Mouse (Mus musculus): Measurements from ENCODE around the gene Gm20388. TPM values are rescaled to one million over a fixed set of nuclear protein-coding genes. Genes with fewer than 3 reads are reported as not detected.

The Gm20388 gene
- polyA plus RNA-seq, 1 experiment from 2014 or later = 5.5 TPM

DNA sequence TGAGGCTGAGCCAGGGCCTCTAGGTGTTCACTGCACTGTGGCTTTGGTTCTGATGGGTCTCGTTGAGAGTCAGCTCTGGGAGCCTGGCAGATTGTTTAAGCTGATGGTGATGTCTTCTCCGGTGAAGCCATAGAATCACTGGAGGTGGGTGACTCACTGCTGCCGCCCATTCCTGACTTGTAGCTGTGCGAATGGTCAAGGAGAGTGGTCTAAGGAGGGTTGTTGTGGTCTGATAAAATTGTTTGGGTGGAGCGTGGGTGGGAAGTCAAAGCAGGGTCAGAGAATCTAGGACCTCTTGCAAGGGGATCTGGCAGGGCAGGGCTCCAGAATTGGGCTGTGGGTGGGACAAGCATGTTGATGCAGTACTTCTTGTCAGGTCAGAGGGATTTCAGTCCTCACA, 2100.0 kb downstream of the Gm20388 start:
- Histone ChIP-seq H3K27ac (no peak overlapping the region), H3K4me1 (no peaks in the 10 kb centered on the region), H3K9ac (no peak overlapping the region), H3K27me3 (no peaks in the 10 kb centered on the region), H3K36me3 (peaks cover 30% of the 10 kb centered on the region), H3K4me2 (no peak overlapping the region), H3K4me3 (no peak overlapping the region), H3K9me3 (no peaks in the 10 kb centered on the region)
- WGBS = 79% methylated on average over 5 of the region's 5 CpGs
- ATAC-seq (ENCODE audit: borderline replicate concordance, extremely low read depth, low FRiP score, low TSS enrichment) = no peak

DNA sequence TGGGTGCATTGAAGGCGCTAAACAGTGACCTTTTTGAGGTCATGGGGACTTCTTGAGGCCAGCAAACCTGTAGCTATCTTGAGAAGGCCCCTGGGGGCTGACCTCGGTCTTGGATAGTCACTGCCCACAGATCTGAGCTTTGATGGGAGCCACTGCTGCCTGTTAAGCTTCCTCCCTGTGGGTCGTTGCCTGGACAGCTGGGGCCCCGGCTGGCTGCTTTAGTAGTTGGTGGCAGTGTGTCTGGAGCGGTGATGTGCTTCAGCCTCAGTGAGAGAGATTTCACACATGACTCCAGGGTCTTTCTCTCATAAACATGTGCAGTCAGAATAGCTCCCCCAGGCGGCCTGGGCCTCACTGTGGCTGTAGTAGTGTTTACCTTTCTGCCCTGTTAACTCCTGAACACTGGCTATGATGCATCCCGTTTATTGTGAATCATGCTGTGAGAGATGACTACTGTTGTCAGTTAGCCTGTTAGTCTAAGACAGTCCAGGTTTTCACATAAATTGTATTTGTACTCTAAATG, 2100.5 kb downstream of the Gm20388 start:
- H3K4me1 ChIP-seq = no peaks in the 10 kb centered on the region
- no peak for ATAC-seq (ENCODE audit: borderline replicate concordance, extremely low read depth, low FRiP score, low TSS enrichment)
- no peaks in the 10 kb centered on the region for H3K27me3 ChIP-seq
- no peak overlapping the region for H3K9ac ChIP-seq
- 59% methylated on average over 7 of the region's 7 CpGs for WGBS
- no peak overlapping the region for H3K4me2 ChIP-seq
- H3K27ac ChIP-seq = no peak overlapping the region
- no peak overlapping the region for H3K4me3 ChIP-seq
- H3K36me3 ChIP-seq = peaks cover 30% of the 10 kb centered on the region
- H3K9me3 ChIP-seq = no peaks in the 10 kb centered on the region

DNA sequence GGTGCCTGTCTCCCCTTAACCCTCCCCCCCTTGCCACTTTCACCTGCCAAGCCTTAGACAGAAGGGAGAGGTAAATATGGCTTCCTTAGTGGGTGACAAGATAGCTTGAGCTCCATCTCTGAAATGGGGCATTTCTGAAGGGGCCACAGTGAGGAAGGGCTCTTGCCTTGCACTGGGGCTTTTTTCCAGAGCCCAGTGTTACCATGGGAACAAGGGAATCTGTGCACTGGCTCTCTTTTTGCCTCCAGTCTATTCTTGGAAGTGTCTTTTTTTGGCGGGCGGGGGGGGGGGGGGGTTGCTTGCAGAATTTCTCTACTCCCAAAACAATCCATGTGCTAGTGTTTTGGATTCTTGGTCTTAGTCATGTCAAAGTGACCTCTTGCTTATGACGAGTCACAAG, 2104.0 kb downstream of the Gm20388 start:
- peaks cover 19% of the 10 kb centered on the region for H3K4me1 ChIP-seq
- H3K9ac ChIP-seq = no peak overlapping the region
- no peak for ATAC-seq (ENCODE audit: borderline replicate concordance, extremely low read depth, low FRiP score, low TSS enrichment)
- WGBS = 63% methylated on average over 3 of the region's 3 CpGs
- H3K4me2 ChIP-seq = no peak overlapping the region
- no peaks in the 10 kb centered on the region for H3K9me3 ChIP-seq
- H3K27ac ChIP-seq = no peak overlapping the region
- H3K4me3 ChIP-seq = no peak overlapping the region
- no peaks in the 10 kb centered on the region for H3K27me3 ChIP-seq
- peaks cover 11% of the 10 kb centered on the region; the same call in 1 of the 2 replicates for H3K36me3 ChIP-seq

DNA sequence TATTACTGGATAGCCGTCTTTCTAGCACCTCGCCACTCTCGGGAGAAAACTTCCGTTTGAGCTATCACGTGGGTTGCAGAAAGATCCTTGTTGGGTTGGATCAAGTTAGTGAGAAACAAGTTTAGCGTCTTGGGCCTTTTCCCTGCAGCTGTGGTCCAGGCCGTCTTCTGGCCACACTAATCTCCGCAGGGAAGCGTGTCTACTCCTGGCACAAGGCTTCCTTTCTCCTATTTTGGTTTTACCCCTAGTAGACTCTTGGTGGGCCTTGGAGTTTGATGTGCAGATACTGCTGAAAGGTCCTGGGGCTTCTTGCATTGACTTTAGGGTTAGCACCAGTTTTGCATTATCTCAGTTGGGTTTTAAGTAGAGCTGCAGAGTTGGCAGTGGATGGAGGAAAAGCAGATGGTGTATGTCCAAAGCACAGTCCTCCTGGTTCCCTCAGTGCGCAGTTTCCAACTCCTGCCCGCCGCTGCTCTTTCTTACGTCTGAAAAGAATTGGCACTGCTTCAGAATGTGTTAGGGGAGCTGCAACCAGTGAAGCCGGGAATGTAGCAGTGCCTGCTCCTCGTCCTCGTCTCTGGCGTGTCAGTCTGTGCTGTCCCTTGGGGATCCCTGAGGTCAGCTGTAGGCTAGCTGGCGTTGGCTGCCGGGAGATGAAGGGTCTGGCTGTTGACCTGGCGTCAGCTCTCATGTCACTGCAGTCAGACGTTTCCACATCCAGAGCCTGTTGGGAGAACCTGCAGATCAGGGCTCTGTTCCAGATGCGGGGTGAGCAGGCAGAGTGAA, 2107.6 kb downstream of the Gm20388 start:
- 0 out of 2 replicates have a peak, but pooled peaks cover 16% of the 10 kb centered on the region for H3K36me3 ChIP-seq
- no peaks in the 10 kb centered on the region for H3K27me3 ChIP-seq
- ATAC-seq (ENCODE audit: borderline replicate concordance, extremely low read depth, low FRiP score, low TSS enrichment) = peak; percentile 81
- H3K9me3 ChIP-seq = no peaks in the 10 kb centered on the region
- H3K4me1 ChIP-seq = peaks cover 39% of the 10 kb centered on the region
- no peak overlapping the region; the same call in 1 of the 2 replicates for H3K4me2 ChIP-seq
- no peak overlapping the region for H3K9ac ChIP-seq
- no peak overlapping the region for H3K4me3 ChIP-seq
- peak overlapping the region; percentile 59 for H3K27ac ChIP-seq
- 48% methylated on average over 22 of the region's 22 CpGs for WGBS

DNA sequence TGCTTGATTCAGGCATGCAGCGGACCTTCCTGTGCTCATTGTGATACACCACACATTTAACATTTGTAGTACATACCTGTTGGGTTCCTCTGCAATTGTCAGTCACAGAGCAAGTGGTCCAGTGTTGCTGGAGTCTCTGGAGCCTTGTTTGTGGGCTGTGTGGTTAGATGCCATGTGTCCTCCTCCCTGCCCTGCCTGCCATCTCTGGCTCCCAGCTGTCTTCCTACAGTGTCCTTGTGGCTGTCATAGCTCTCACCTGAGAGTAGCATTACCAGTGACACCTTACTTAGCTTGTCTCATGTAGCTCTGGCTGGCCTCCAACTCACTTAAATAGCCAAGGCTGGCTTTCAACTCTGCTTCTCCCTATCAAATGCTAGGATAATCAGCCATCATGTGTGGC, 2108.5 kb downstream of the Gm20388 start:
- Histone ChIP-seq H3K27ac (no peak overlapping the region), H3K4me3 (no peak overlapping the region)

DNA sequence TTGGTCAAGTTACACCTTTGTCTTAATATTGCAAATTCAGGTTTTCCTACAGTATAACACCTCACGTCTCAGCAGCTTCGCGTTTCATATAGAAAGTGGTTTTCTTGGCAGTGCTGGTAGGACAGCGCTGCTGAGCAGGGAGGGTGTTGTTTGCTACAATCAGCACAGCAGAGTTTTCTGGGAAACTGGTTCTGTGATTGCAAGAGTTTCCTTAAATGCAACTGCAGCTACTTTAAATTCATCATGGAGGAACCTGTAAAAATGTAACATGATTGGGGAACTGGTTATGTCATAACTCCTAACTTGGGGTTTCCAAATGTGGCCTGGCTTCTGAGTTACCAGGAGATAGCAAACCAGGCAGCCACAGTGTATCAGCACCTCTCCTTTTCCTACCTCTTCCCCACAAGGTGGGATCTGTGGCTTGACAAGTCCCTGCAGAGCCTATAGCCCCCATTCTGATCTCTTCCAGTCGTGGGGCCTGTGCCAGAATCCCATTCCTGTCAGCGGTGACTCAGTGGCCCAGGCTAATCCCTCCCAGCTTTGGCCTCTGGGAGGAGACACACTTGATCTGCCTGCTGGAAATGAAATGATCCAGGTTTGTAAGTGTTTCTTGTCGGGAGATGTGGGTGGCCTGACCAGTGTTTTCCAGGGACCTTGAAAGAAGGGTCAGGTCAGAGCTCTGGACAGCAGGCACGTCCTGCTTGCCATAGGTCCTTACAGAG, 2109.6 kb downstream of the Gm20388 start:
- H3K4me1 ChIP-seq = peaks cover 39% of the 10 kb centered on the region
- 79% methylated on average over 8 of the region's 8 CpGs for WGBS
- no peak overlapping the region for H3K4me3 ChIP-seq
- no peak for ATAC-seq (ENCODE audit: borderline replicate concordance, extremely low read depth, low FRiP score, low TSS enrichment)
- H3K36me3 ChIP-seq = peaks cover 26% of the 10 kb centered on the region
- no peak overlapping the region for H3K4me2 ChIP-seq
- H3K27ac ChIP-seq = no peak overlapping the region
- no peak overlapping the region for H3K9ac ChIP-seq
- H3K9me3 ChIP-seq = no peaks in the 10 kb centered on the region
- no peaks in the 10 kb centered on the region for H3K27me3 ChIP-seq

More for the DNA sequence above, 2108.5 kb downstream of the Gm20388 start:
- H3K9me3 ChIP-seq = no peaks in the 10 kb centered on the region
- no peak overlapping the region for H3K4me2 ChIP-seq
- ATAC-seq (ENCODE audit: borderline replicate concordance, extremely low read depth, low FRiP score, low TSS enrichment) = no peak
- H3K9ac ChIP-seq = no peak overlapping the region
- peaks cover 39% of the 10 kb centered on the region for H3K4me1 ChIP-seq
- peaks cover 18% of the 10 kb centered on the region for H3K36me3 ChIP-seq
- H3K27me3 ChIP-seq = no peaks in the 10 kb centered on the region
- whole genome bisulfite sequencing = 87% methylated on average over 1 of the region's 1 CpGs

DNA sequence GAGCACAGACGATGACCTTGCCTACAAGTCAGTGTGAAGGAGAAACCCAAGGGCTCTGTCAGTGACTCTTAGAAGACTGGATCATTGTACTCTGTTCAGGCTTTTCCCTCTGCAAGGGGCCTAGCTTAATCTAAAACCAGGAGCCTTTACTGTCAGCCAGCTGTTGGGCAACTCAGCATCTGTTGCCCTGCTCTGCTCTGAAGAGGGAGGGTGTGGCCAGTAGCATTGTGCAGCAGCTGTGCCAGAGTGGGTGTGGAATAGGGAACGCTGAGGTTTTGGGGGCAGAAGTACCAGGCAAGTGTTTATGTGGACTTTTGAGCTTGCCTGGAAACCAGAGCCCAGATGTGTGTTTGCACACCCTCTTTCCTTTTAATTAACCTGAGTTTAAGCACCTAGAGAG, 2111.1 kb downstream of the Gm20388 start:
- Histone ChIP-seq H3K36me3 (peaks cover 38% of the 10 kb centered on the region), H3K27ac (no peak overlapping the region), H3K9me3 (no peaks in the 10 kb centered on the region), H3K9ac (no peak overlapping the region), H3K4me2 (no peak overlapping the region), H3K27me3 (no peaks in the 10 kb centered on the region), H3K4me3 (no peak overlapping the region), H3K4me1 (peaks cover 39% of the 10 kb centered on the region)
- WGBS = 57% methylated on average over 2 of the region's 2 CpGs
- no peak for ATAC-seq (ENCODE audit: borderline replicate concordance, extremely low read depth, low FRiP score, low TSS enrichment)

DNA sequence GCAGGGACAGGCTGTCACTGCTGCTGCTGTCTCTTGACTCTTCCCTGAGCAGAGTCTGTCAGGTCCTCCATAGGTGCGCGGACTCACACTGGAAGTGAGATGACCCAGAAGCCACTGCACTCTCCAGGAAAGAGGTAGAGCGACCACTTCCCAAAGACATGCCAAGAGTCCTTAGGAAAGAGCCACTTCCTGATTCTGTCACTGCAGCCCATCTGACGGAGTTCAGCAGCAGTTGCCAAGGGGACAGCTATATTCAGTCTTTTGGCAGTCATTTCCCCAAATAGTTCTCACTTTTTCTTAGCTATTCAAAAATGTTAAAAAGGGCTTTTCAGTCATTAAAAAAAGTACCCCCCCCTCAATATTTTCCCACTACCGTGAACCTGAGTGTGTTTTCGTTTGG, 2111.6 kb downstream of the Gm20388 start:
- H3K9me3 ChIP-seq = no peaks in the 10 kb centered on the region
- H3K36me3 ChIP-seq = peaks cover 38% of the 10 kb centered on the region
- no peaks in the 10 kb centered on the region for H3K27me3 ChIP-seq
- peaks cover 37% of the 10 kb centered on the region for H3K4me1 ChIP-seq
- ATAC-seq (ENCODE audit: borderline replicate concordance, extremely low read depth, low FRiP score, low TSS enrichment) = no peak
- H3K27ac ChIP-seq = no peak overlapping the region
- no peak overlapping the region for H3K9ac ChIP-seq
- no peak overlapping the region for H3K4me3 ChIP-seq
- H3K4me2 ChIP-seq = no peak overlapping the region
- 61% methylated on average over 6 of the region's 6 CpGs for WGBS

DNA sequence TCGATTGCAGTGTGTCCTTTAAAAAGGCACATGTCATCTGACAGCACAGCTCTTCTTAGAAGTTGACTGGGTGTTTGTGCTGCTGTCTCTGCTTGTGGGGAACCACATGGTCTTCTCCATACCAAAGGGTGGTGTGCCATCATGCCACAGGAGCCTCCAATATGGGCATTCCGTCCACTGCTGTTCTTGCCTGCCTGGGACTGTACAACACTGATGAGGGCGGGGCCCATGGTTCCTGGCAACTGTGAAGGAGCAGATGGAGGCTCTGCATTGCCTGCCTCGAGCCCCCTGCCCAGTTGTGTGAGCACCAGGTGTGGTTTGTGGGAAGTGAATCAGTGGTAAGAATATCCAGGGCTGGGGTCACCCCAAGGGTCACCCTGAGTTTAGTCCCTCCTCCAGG, 2112.1 kb downstream of the Gm20388 start:
- H3K9ac ChIP-seq = no peak overlapping the region
- no peak for ATAC-seq (ENCODE audit: borderline replicate concordance, extremely low read depth, low FRiP score, low TSS enrichment)
- peaks cover 35% of the 10 kb centered on the region for H3K36me3 ChIP-seq
- H3K9me3 ChIP-seq = no peaks in the 10 kb centered on the region
- H3K4me2 ChIP-seq = no peak overlapping the region
- H3K4me3 ChIP-seq = no peak overlapping the region
- H3K27me3 ChIP-seq = no peaks in the 10 kb centered on the region
- WGBS = 63% methylated on average over 4 of the region's 4 CpGs
- no peak overlapping the region for H3K27ac ChIP-seq
- peaks cover 32% of the 10 kb centered on the region for H3K4me1 ChIP-seq

DNA sequence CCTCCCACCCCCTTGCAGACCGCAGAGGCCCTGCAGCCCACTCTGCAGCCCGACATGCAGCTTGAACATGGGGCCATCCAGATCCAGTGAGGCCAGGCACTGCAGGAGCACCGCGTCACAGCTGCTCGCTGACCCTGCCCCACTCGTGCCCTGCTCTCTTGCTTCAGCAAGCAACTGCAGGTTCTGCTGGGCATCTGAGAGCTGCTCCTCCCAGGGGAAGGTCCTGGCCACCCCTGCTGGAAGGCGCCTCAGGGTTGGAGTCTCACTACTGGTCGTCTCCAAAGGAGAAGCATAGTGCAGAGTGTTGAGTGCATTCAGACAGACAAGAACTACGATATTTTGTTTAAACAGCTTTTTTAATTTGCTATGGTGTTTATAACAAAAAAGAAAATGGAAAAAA, 2114.9 kb downstream of the Gm20388 start:
- no peak overlapping the region for H3K27ac ChIP-seq
- peaks cover 20% of the 10 kb centered on the region for H3K4me1 ChIP-seq
- H3K4me3 ChIP-seq = no peak overlapping the region
- peaks cover 34% of the 10 kb centered on the region for H3K36me3 ChIP-seq
- no peak overlapping the region for H3K9ac ChIP-seq
- H3K9me3 ChIP-seq = no peaks in the 10 kb centered on the region
- no peaks in the 10 kb centered on the region for H3K27me3 ChIP-seq
- ATAC-seq (ENCODE audit: borderline replicate concordance, extremely low read depth, low FRiP score, low TSS enrichment) = no peak
- H3K4me2 ChIP-seq = no peak overlapping the region
- WGBS = 90% methylated on average over 9 of the region's 9 CpGs

DNA sequence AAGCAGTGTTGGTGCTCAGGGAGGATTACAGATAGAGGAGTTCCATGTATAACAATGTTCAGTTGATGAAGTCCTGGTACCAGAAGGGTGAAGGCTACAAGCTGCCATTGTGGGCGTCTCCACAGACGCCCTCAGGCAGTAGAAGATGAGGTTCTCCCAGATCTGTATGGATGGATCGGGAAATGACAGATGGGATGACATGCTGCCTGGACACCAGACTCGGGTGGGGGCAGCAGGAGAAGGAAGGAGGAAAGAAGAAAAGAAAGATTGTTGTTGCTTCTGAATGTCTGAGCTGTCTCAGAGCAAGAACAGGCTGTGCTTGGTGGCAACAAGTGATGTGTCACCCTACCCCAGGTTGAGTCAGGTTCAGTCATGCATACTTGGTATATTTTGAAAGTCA, 2117.5 kb downstream of the Gm20388 start:
- H3K4me1 ChIP-seq = no peaks in the 10 kb centered on the region; the same call in 1 of the 2 replicates
- 73% methylated on average over 4 of the region's 4 CpGs for WGBS
- no peak for ATAC-seq (ENCODE audit: borderline replicate concordance, extremely low read depth, low FRiP score, low TSS enrichment)

DNA sequence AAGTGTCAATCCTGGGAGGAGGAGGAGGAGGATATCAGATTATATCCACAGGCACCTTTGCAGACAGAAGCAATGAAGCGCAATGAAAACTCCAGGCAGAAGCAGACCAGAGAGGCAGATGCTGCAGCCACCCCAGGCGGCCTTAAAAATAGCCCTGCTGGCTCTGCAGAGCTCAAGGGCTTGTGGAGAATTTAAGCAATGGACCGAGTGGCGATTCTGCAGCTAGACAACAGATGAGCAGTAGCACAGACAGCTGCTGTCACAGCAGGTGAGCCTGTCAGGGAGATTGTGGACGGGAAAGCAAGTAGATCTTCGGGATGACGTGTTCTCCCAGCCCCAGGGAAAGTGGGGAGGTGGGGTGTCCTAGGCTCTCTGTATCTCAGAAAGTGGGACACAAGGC, 2120.3 kb downstream of the Gm20388 start:
- Histone ChIP-seq H3K9ac (no peak overlapping the region), H3K4me3 (no peak overlapping the region), H3K27ac (no peak overlapping the region), H3K27me3 (no peaks in the 10 kb centered on the region), H3K36me3 (peaks cover 13% of the 10 kb centered on the region), H3K4me1 (no peaks in the 10 kb centered on the region), H3K4me2 (no peak overlapping the region), H3K9me3 (no peaks in the 10 kb centered on the region)
- ATAC-seq (ENCODE audit: borderline replicate concordance, extremely low read depth, low FRiP score, low TSS enrichment) = no peak
- WGBS = 50% methylated on average over 7 of the region's 7 CpGs

More for the DNA sequence above, 2117.5 kb downstream of the Gm20388 start:
- Histone ChIP-seq H3K9ac (no peak overlapping the region), H3K4me3 (no peak overlapping the region), H3K4me2 (no peak overlapping the region), H3K36me3 (peaks cover 31% of the 10 kb centered on the region), H3K9me3 (no peaks in the 10 kb centered on the region), H3K27me3 (no peaks in the 10 kb centered on the region), H3K27ac (no peak overlapping the region)

Measured in lung, embryonic 15.5 days (tissue).